Mouse (Mus musculus) kidney, postnatal 0 days (tissue): ENCODE data around the gene Muc1. TPM values are rescaled to one million over a fixed set of nuclear protein-coding genes. Genes with fewer than 3 reads are reported as not detected.
"Not testable (repeated sequence)": the region's sequence is repeated elsewhere in the genome, so short reads cannot be mapped to it uniquely, and the experiment has no call there.

Experiments
- ATAC-seq: fragments of 200-750 bp; cut with Nextera tagmentation; replicated peaks from 2 replicates; pipeline ENCODE4 v1.8.0; 2017; ENCODE audit warnings: low read depth, moderate number of reproducible peaks, moderate TSS enrichment, moderate library complexity; ENCODE audit not compliant: low FRiP score
- DNase-seq: peaks from one replicate; pipeline ENCODE4 v3.0.0-alpha.2; 2016; ENCODE audit warnings: low spot score
- H3K27ac ChIP-seq: fragments of 300-500 bp; sonication (generic); 2 replicates; pipeline ENCODE4 v1.5.1; 2014; ENCODE audit warnings: mild to moderate bottlenecking
- H3K27me3 ChIP-seq: fragments of 300-500 bp; sonication (generic); 2 replicates; pipeline ENCODE4 v1.6.1; 2014; ENCODE audit warnings: low read length, mixed read lengths; ENCODE audit not compliant: insufficient read depth
- H3K36me3 ChIP-seq: fragments of 300-500 bp; sonication (generic); 2 replicates; pipeline ENCODE4 v1.6.1; 2014; ENCODE audit warnings: low read length, mixed read lengths; ENCODE audit not compliant: insufficient read depth
- H3K4me1 ChIP-seq: fragments of 300-500 bp; sonication (generic); replicated peaks from 2 replicates; pipeline ENCODE4 v1.6.1; 2014; ENCODE audit warnings: antibody characterized with exemption, low read length, mixed read lengths; ENCODE audit not compliant: insufficient read depth
- H3K4me2 ChIP-seq: fragments of 300-500 bp; sonication (generic); 2 replicates; pipeline ENCODE4 v1.6.1; 2014; ENCODE audit warnings: mild to moderate bottlenecking, low read length, moderate library complexity, mixed read lengths
- H3K4me3 ChIP-seq: fragments of 300-500 bp; sonication (generic); replicated peaks from 2 replicates; pipeline ENCODE4 v1.5.1; 2014; ENCODE audit warnings: low read depth, low read length
- H3K9ac ChIP-seq: fragments of 300-500 bp; sonication (generic); 2 replicates; pipeline ENCODE4 v1.6.1; 2014; ENCODE audit warnings: low read depth, low read length
- H3K9me3 ChIP-seq: fragments of 300-500 bp; sonication (generic); replicated peaks from 2 replicates; pipeline ENCODE4 v1.6.1; 2016; ENCODE audit warnings: low read length, inconsistent platforms, mixed read lengths
- CTCF ChIP-seq: IDR thresholded peaks from 2 replicates; pipeline ENCODE4 v1.5.1; 2016; ENCODE audit warnings: antibody characterized with exemption, low read depth, mild to moderate bottlenecking, moderate library complexity
- WGBS: fragments of 180-500 bp; shearing (Covaris S2); extraction: QIAGEN DNeasy Blood & Tissue Kit; methylation state at CpG from one replicate; pipeline ENCODE4 v1.1.7; 2014; 5-methylcytosine and 5-hydroxymethylcytosine counted together
- polyA plus RNA-seq: library from polyadenylated mRNA; unstranded; fragments of >200 nt; fragmentation: Nextera tagmentation; extraction: Ambion mirVana; gene quantifications from 2 replicates; pipeline ENCODE4 v1.2.1, GENCODE M21; 2015

Gene Muc1
- polyA plus RNA-seq, 1 experiment from 2014 or later = 42.8 TPM

DNA sequence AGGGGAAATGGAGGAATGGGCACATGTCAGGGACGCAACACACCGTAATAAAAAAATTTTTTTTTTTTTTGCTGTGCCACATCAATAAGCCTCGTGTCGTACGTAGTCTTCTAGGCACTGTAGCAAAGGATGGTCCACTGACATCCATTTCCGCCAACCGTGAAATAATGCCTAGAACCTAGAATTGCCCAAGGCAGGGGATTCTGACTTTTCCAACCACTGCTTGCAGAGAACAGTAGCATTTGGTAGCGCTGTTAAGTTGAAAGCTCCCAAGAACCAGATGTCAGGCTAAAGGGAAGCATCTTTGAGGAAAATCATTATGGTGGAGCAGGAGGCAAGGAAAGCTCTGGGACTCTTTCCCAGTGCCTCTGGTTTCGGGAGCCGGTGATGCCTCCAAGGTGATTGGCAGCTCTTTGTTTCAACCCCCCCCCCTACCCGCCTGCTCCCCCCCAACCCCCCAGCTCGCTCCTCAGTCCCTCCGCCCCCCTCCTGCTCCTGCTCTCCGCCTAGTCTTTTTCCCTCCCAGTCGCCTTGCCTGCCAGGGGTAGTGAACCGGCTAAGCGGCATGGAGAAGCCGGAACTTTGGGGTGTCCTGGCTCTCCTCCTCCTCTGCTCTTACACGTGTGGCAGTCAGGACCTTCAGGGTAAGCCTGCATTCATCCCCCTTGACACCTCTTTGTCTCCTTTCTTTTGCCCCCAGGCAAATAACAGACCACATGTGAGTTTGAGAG is 14.0 kb upstream of the Muc1 start, which contains the start of gene Thbs3:
Gene Thbs3 (plus strand): TSS at position 500 of the 731 bp plus-strand sequence.
- H3K36me3 ChIP-seq = peaks cover 3% of the 10 kb centered on the region; the same call in 1 of the 2 replicates
- no peak for DNase-seq
- no peak for ATAC-seq
- no peaks in the 10 kb centered on the region for H3K27me3 ChIP-seq
- TF ChIP-seq CTCF = no peak
- no peaks in the 10 kb centered on the region for H3K9me3 ChIP-seq
- peak within 1 kb of the TSS; percentile 90 for H3K27ac ChIP-seq
- H3K9ac ChIP-seq = peak within 1 kb of the TSS; percentile 77
- peak within 1 kb of the TSS; percentile 77 for H3K4me2 ChIP-seq
- peaks cover 15% of the 10 kb centered on the region for H3K4me1 ChIP-seq
- peak within 1 kb of the TSS; percentile 66 for H3K4me3 ChIP-seq
- WGBS = 2% methylated on average over 16 of the region's 19 CpGs

GRCm38 (mm10) chr3:89215853-89216252 is 13.0 kb upstream of the Muc1 start:
- H3K9me3 ChIP-seq = no peaks in the 10 kb centered on the region
- peaks cover 15% of the 10 kb centered on the region for H3K4me1 ChIP-seq
- peak; percentile 93 for TF ChIP-seq CTCF
- H3K4me3 ChIP-seq = peak overlapping the region; percentile 66; the same call in 1 of the 2 replicates
- H3K27ac ChIP-seq = no peak overlapping the region
- DNase-seq = peak; percentile 94
- peak; percentile 17; the same call in 1 of the 2 replicates for ATAC-seq
- peak overlapping the region; percentile 77 for H3K4me2 ChIP-seq
- H3K27me3 ChIP-seq = no peaks in the 10 kb centered on the region
- H3K9ac ChIP-seq = no peak overlapping the region
- 0% methylated on average over 6 of the region's 6 CpGs for WGBS
- no peaks in the 10 kb centered on the region for H3K36me3 ChIP-seq

- ATAC-seq, H3K36me3 ChIP-seq, H3K9me3 ChIP-seq, H3K4me2 ChIP-seq, H3K4me3 ChIP-seq, H3K9ac ChIP-seq, H3K27me3 ChIP-seq, H3K27ac ChIP-seq, DNase-seq: not testable (repeated sequence)
- 79% methylated on average over 7 of the region's 7 CpGs for WGBS
- H3K4me1 ChIP-seq = peaks cover 15% of the 10 kb centered on the region
Observed at GRCm38 (mm10) chr3:89216407-89216806, 12.4 kb upstream of the Muc1 start.

DNA sequence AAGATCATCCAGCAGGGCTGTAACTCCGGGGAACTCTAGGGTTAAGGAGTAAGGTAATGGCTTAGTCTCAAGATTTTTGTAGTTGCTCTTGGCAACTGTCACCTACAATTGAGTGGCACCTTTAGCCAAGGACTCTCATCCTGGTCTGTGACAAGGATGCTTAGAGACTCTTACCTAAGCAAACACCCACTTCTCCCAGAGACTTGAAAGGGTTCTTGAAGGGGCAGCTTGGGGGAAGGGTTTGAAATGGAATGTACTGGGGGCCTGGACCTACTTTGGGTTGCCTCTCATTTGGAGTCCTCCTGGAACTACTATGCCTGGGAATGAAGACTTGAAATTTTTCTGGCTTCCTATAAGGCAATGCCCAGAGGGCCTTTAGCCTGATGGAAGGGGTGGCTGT is 10.6 kb upstream of the Muc1 start:
- H3K4me1 ChIP-seq = peaks cover 7% of the 10 kb centered on the region
- H3K4me2 ChIP-seq = no peak overlapping the region
- no peak overlapping the region for H3K4me3 ChIP-seq
- no peaks in the 10 kb centered on the region for H3K27me3 ChIP-seq
- no peaks in the 10 kb centered on the region for H3K9me3 ChIP-seq
- 68% methylated on average over 1 of the region's 1 CpGs for WGBS
- no peaks in the 10 kb centered on the region for H3K36me3 ChIP-seq
- no peak for TF ChIP-seq CTCF
- no peak overlapping the region for H3K27ac ChIP-seq
- H3K9ac ChIP-seq = no peak overlapping the region
- no peak for DNase-seq
- no peak for ATAC-seq

DNA sequence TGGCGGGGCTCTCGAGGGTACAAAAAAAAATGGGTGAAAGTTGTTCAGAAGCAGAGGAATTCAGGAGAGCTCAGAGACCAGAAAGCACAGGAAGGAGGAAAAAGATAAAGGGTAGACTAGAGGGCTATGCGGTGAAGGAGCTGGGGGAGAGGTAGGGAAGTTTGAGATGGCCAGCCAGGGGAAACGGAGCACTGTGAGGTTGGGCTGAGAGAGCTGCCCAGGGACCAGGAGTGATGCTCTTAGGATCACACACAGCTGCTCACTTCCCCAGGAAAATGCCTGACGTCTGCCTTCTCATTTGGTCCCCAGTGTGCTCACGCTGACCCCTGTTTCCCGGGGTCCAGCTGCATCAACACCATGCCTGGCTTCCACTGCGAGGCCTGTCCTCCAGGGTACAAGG is 9.3 kb upstream of the Muc1 start:
- no peak for ATAC-seq

DNA sequence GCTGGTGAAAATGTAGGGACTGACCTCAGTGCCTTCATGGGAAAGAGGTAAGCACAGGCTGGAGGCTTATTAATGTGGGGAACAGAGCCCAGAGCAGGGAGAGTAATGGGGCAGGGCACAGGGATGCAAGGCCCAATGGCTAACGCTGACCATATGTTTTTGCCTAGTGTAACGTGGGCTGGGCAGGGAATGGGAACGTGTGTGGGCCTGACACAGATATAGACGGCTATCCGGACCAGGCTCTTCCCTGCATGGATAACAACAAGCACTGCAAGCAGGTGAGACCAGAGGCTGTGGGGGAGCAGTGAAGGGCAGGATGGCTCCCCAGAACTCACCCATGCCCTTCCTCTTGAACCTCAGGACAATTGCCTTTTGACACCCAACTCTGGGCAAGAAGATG is 7.7 kb upstream of the Muc1 start:
- 84% methylated on average over 5 of the region's 5 CpGs for WGBS

More for the DNA sequence above, 9.3 kb upstream of the Muc1 start:
- peaks cover 6% of the 10 kb centered on the region for H3K4me1 ChIP-seq
- no peak for DNase-seq
- no peaks in the 10 kb centered on the region for H3K36me3 ChIP-seq
- no peaks in the 10 kb centered on the region for H3K27me3 ChIP-seq
- no peak overlapping the region for H3K4me2 ChIP-seq
- no peaks in the 10 kb centered on the region for H3K9me3 ChIP-seq
- WGBS = 25% methylated on average over 8 of the region's 8 CpGs
- H3K27ac ChIP-seq = no peak overlapping the region
- no peak for TF ChIP-seq CTCF
- H3K9ac ChIP-seq = no peak overlapping the region
- no peak overlapping the region for H3K4me3 ChIP-seq

More for the DNA sequence above, 7.7 kb upstream of the Muc1 start:
- Histone ChIP-seq H3K9ac (no peak overlapping the region), H3K4me3 (no peak overlapping the region), H3K27me3 (no peaks in the 10 kb centered on the region), H3K27ac (no peak overlapping the region), H3K9me3 (no peaks in the 10 kb centered on the region), H3K4me1 (peaks cover 3% of the 10 kb centered on the region; the same call in 1 of the 2 replicates), H3K36me3 (no peaks in the 10 kb centered on the region), H3K4me2 (no peak overlapping the region)
- no peak for DNase-seq
- TF ChIP-seq CTCF = no peak
- ATAC-seq = no peak
